Mouse (Mus musculus): ENCODE measurements around the gene Cul5.

DNA sequence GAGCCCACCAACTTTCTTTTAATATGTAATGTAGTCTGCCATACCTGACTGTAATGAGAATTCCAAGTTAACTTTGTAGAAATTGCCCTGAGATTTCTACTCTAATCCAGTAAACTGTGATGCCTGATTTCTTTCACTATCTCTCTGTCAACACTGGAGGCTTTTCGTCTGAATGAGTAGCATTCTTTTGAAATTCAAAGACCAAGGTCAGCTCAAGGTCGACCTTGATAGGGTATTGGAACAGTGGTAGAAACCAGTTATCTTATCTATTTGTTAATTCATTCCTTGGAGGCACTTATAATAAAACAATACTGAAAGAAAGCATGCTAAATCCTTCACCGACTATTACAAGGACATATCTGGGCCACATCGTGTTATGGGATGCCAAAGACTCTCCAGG, 7.1 kb upstream of the Cul5 start:
- no peak for TF ChIP-seq POLR2A (IDR thresholded peaks at IDR 0.05; ENCODE audit: low read depth, low read length)
- no peak for TF ChIP-seq CTCF (conservative IDR thresholded peaks at IDR 0.05; ENCODE audit: insufficient read depth, insufficient read length, low read depth, low read length)

Data from kidney, adult 2 months (tissue).